Mouse (Mus musculus) ovary, postnatal 10 days (tissue): ENCODE measurements around the gene Tmem151b.

Source experiments
- DNase-seq: peaks from one replicate; pipeline ENCODE4 v3.0.0; 2022; ENCODE audit warnings: low spot score

Tmem151b gene

GRCm38 (mm10) chr17:45549617-45550181 lies at the start of gene Tmem151b:
TSS of gene Tmem151b (minus strand) at chr17:45549677.
- DNase-seq, result no peak

DNA sequence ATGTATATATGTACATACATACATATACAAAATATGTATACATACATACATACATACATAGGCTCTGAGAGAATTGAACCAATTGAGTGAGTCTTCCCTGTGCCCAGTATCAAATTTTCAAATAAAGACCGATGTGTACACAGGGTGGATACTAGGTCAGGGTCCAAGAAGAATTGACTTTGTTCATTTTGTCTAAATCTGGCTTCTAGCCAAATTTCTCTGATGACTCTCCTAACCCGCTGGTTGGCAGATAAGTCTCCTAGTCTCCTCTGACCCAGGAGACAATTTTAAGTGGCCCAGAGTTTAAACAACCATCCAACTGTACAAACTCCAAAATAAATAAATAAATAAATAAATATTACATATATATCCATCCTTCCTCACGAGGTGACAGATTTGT lies 49.4 kb upstream of the Tmem151b start:
- no peak for DNase-seq

GRCm38 (mm10) chr17:45598376-45598775 lies 48.9 kb upstream of the Tmem151b start:
- DNase-seq, result no peak

- DNase-seq, result no peak
Observed at GRCm38 (mm10) chr17:45597787-45598186, 48.3 kb upstream of the Tmem151b start.

DNA sequence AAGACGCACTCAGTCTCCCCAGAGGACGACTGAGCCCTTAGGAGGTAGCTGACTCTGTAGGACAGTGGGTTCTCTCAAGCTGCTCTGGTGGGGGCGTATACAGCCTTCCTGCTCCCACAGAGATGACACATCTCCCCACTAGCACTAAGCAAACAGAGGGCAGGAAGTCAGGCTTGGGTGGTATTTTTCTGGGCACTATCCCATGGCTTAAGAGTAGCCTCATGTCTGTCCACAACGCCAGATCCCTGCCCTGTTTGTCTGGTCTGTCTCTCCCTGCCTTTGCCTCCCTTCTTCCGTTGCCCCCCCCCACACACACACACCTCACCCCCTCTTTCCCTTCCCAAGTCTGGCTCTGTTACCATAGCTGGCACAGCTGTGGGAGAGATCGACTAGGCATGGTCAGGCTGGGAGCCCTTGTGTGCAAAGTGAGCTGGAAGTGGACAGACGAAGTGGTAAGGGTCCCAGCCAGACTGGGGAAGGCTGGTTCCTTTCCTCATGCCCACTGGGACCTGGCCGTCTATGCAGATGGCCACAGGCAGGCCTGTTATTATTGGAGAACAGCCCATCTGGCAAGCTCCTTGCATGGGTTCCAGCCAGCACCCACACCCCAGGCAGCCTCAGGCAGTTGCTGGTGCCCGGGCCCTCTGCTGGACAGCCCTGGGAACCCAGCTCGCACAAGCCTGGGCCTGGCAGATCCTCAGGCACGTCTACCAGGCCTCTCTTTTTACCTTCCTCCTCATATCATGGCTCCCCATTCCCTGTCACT lies 47.3 kb upstream of the Tmem151b start:
- no peak for DNase-seq

- no peak for DNase-seq
Observed at GRCm38 (mm10) chr17:45595736-45596390, 46.4 kb upstream of the Tmem151b start.

GRCm38 (mm10) chr17:45594881-45595735 lies 45.6 kb upstream of the Tmem151b start:
- DNase-seq, result peak; percentile 70

GRCm38 (mm10) chr17:45594195-45594594 lies 44.7 kb upstream of the Tmem151b start:
- DNase-seq, result no peak

- no peak for DNase-seq
Observed at GRCm38 (mm10) chr17:45593479-45593878, 44.0 kb upstream of the Tmem151b start.

DNA sequence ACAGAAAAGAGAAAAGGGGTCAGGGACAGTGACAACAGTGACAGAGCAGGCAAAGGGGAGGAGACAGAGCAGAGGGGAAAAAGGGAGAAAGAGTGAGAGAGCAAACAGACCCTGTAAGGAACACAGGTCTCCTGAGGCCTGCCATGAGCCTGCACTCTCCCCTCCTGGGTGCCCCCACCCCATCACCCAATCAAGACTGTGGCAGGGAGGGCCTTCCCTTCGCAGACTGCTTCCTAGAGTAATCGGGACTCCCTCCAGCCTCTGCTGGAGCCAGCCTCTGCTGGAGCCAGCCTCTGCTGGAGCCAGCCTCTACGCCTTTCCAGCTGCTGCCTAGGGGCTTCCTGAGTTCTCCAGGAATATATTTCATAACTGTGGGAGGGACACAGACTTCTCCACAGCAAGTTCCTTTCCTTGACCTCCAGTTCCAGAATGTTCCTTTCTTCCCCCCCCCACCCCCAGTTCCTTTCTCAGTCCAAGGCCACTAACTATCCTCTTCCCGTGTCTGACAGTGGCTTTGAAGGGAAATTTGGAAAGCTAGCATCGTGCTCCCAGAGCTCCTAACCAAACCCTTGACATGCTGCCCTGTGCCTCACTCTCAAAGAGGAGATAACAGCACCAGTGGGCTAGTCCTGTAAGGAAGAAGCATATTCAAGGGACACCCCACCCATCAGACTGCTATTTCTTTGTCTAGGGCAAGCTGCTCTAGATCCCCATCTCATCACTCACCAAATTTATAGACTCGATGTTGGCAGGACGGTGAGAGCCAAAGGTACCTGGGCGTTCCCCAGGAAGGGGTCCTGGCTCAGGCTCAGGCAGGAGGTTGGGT lies 43.3 kb upstream of the Tmem151b start:
- DNase-seq, result no peak

GRCm38 (mm10) chr17:45591701-45592605 lies 42.5 kb upstream of the Tmem151b start:
- DNase-seq, result no peak

GRCm38 (mm10) chr17:45590410-45590809 lies 40.9 kb upstream of the Tmem151b start:
- no peak for DNase-seq

DNA sequence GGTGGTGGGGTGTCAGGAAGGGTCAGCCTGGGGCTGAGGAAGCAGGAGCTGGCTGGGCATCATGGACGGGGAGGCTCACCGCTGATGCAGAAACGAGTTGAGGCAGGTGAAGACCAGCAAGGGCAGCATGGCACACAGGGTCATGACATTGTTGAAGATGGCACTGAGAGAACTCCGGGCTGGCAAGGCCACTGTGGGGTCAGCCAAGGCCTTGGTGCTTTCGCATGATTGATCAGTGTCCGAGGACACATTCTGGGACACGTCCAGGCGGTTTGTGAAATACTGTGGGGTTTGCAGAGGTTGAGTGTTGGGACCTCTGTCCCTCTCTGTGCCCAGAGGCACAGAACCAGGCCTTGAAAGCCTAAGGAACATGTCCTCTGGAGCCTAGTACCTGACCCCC lies 40.4 kb upstream of the Tmem151b start:
- DNase-seq, result no peak

GRCm38 (mm10) chr17:45589236-45589635 lies 39.8 kb upstream of the Tmem151b start:
- no peak for DNase-seq

DNA sequence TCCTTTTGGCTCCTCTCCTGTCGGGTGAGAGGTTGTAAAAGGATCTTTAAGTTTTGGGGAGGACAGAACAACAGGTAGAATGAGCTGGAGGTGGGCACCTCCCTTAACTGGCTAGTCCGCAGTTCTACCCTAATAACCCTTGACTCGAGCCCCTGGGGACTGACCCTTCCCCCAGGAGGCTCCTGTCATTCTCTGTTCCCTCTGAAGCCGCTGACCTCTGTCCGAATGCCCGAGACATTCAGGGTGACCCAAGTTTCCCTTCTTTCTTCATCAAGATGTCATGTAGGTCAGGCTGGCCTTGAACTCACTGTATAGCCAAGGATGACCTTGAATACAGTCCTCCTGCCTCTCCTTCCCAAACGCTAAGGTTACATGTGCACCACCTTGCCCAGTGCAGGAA lies 38.9 kb upstream of the Tmem151b start:
- no peak for DNase-seq

- no peak for DNase-seq
Observed at GRCm38 (mm10) chr17:45586449-45586837, 37.0 kb upstream of the Tmem151b start.

DNA sequence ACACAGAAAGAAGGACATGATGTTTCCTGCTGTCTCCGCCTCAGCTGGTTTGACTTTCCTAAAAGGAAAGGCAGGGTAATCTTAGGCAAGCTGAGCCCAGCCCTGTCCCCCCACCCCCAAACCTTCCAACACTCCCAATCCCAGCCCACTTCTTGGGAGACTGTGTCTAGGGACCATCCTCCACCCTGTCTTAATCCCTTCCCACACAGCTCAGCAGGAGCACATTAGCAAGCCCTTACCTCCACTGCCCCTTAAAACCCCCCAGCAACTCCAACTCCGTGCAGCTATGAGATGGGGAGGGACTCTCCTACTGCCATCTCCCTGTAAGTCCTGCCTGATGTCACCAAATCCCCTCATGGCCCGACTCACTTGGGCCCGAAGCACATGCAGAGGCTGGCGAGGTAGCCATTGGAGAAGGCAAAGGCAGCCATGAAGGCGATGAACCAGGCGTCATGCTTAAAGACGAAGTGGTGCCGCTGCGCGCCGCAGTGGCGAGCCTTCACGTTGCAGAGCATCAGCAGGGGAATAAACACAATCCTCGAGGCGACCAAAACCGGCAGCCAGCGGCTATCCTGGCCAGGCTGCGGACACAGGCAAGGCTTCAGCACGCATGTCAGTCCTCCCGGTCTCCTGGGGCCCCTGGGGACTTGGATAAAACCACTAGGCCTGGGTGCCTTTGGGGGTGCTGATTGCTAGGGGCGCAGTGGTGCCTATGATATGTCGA lies 36.4 kb upstream of the Tmem151b start:
- no peak for DNase-seq

DNA sequence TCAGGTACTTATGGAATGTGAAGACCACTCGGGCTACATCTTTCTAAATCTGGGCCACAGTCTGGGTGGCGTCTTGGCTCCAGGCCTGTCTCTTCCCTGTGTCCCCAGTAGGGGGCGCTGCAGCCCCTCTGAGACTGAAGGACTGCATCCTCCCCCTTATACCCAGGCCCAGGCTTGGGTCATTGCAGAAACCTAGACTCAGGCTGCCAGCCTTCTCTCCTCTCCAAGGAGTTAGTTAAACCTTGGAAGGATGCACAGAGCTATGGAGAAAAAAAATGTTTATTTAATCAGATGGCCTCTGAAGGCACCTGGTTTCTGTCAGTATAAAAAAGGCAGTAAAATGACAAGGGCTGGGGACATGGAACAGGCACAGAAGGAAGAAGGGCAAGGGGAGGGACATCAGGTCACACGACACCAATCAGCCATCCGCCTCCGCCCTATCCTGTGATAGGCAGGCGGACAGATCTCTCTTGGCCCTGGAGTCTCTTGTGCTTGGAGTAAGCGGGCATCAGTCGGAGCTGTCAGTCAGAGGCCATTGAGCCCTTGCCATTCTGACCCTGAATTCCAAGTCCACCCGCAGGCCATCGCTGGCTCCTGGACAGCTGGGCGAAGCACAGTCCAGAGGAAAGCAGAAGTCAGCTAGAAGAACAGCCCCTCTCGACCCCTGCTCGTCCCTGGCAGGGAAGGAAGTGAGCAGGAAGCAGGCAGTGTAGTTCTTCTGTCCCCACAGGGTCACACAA lies 35.6 kb upstream of the Tmem151b start:
- peak; percentile 66 for DNase-seq
